Mouse (Mus musculus) kidney, adult 2 months (tissue): ENCODE data around the gene Arhgef26. TPM values are rescaled to one million over a fixed set of nuclear protein-coding genes. Genes with fewer than 3 reads are reported as not detected.

Experiments
- DNase-seq: peaks from one replicate; pipeline ENCODE4 v3.0.0; 2021
- H3K27ac ChIP-seq: fragments of 200-500 bp; 2 replicates; pipeline ENCODE4 v1.5.1; 2012; ENCODE audit warnings: low read depth, low read length, control low read depth, inconsistent platforms; ENCODE audit not compliant: insufficient read depth
- H3K27me3 ChIP-seq: fragments of 200-500 bp; replicated peaks from 2 replicates; pipeline ENCODE4 v1.6.1; 2012; ENCODE audit warnings: mild to moderate bottlenecking, moderate library complexity, low read length, inconsistent platforms; ENCODE audit not compliant: control insufficient read depth, insufficient read depth
- H3K36me3 ChIP-seq: fragments of 200-500 bp; 2 replicates; pipeline ENCODE4 v1.6.1; 2012; ENCODE audit warnings: mild to moderate bottlenecking, moderate library complexity, low read length, inconsistent platforms; ENCODE audit not compliant: control insufficient read depth, insufficient read depth
- H3K4me1 ChIP-seq: fragments of 200-500 bp; 2 replicates; pipeline ENCODE4 v1.6.1; 2011; ENCODE audit warnings: low read length; ENCODE audit not compliant: control insufficient read depth, insufficient read depth
- H3K4me3 ChIP-seq: fragments of 200-500 bp; 2 replicates; pipeline ENCODE4 v1.5.1; 2011; ENCODE audit warnings: mild to moderate bottlenecking, low read depth, low read length, control low read depth; ENCODE audit not compliant: insufficient read depth
- CTCF ChIP-seq: fragments of 200-500 bp; conservative IDR thresholded peaks from 2 replicates; pipeline ENCODE4 v1.5.1; 2011; ENCODE audit warnings: low read depth, mild to moderate bottlenecking, control low read depth, low read length, moderate library complexity, mixed read lengths; ENCODE audit not compliant: insufficient read depth, insufficient read length
- POLR2A ChIP-seq: fragments of 200-500 bp; IDR thresholded peaks from one replicate; pipeline ENCODE4 v1.6.1; 2011; ENCODE audit warnings: low read depth, low read length, control low read depth
- WGBS: fragments of 180-500 bp; shearing (Covaris S2); methylation state at CpG from one replicate; pipeline ENCODE4 v1.1.7; 2018; 5-methylcytosine and 5-hydroxymethylcytosine counted together
- polyA plus RNA-seq: library from polyadenylated mRNA; depleted of rRNA; stranded (reverse); fragments of >200 nt; gene quantifications from 2 replicates; pipeline ENCODE4 v1.2.3, GENCODE M21; 2012; rRNA removed

The Arhgef26 gene
- polyA plus RNA-seq, 1 experiment = 1.6 TPM

GRCm38 (mm10) chr3:62507206-62507647 lies 169.1 kb downstream of the Arhgef26 start:
- Histone ChIP-seq H3K36me3 (no peaks in the 10 kb centered on the region), H3K27ac (no peak overlapping the region), H3K27me3 (no peaks in the 10 kb centered on the region), H3K4me3 (peak overlapping the region; percentile 100; the same call in 1 of the 2 replicates), H3K4me1 (peaks cover 5% of the 10 kb centered on the region; the same call in 1 of the 2 replicates)
- WGBS = 39% methylated on average over 5 of the region's 5 CpGs
- no peak for TF ChIP-seq POLR2A
- TF ChIP-seq CTCF = no peak
- DNase-seq = no peak

Other genes starting within 250 kb of the Arhgef26 start
- gene Dhx36, start 168.7 kb downstream of the Arhgef26 start, polyA plus RNA-seq = 3.7 and 5.2 TPM in 2 replicates